Mouse (Mus musculus) left cerebral cortex, postnatal 4 days (tissue): ENCODE measurements around the gene Ap3d1. TPM values are rescaled to one million over a fixed set of nuclear protein-coding genes. Genes with fewer than 3 reads are reported as not detected.
A peak's percentile ranks its signal among the peaks of the same experiment; 100 is the strongest.

Experiments used
- DNase-seq: peaks from one replicate; pipeline ENCODE4 v3.0.0-alpha.2; 2022
- intact Hi-C: fragments of 180-260 bp; cut with DNase I; formaldehyde crosslinking; loops from one replicate; pipeline ENCODE4 v1.15.1; 2025
- total RNA-seq, 2 experiments: library from RNA; stranded (reverse); gene quantifications; 2 replicates each; pipeline ENCODE4 v1.2.3; 2021

The Ap3d1 gene
- 100 to 1,000 TPM; 142 to 145 TPM for total RNA-seq

DNA sequence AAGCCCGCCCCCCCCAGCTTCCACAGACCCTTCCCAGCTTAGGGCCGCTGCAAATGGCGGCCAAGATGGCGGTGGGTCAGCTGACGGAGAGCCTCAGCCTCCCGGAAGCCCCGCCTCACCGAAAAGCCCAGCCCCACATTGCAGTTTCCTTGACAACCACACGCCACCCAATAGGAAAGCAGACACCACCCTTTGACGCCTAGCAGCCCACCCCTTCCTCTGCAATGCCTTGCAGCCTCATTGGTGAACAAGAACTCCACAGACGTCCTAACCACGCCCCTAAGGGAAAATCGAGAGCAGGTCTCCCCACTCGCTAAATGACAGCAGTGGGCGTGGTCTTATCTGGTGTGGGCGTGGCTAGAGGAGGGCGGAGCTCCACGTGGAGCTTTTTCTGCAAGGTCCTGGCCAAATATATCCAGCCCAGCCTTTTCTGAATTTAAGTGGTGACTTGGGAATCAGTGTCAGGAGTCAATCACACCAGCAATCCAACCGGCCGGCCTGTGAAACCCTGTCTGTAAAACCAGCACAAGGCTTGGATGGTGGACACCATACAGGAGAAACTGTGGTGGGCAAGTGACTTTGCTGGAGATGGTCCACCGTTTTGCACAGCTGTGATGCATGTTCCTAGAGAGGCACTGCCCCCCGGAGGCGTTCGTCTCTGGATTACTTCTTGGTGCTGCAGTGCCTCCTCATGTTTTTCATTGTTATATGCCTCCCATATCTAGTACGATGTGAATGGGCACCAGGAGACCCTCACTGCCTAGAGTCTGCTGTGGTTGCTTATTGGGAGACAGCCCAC, at the start of gene Ap3d1:
Gene Ap3d1 (minus strand): TSS at position 85 of the 799 bp plus-strand sequence.
- intact Hi-C loops: no loop called here
- peak; percentile 96 for DNase-seq

DNA sequence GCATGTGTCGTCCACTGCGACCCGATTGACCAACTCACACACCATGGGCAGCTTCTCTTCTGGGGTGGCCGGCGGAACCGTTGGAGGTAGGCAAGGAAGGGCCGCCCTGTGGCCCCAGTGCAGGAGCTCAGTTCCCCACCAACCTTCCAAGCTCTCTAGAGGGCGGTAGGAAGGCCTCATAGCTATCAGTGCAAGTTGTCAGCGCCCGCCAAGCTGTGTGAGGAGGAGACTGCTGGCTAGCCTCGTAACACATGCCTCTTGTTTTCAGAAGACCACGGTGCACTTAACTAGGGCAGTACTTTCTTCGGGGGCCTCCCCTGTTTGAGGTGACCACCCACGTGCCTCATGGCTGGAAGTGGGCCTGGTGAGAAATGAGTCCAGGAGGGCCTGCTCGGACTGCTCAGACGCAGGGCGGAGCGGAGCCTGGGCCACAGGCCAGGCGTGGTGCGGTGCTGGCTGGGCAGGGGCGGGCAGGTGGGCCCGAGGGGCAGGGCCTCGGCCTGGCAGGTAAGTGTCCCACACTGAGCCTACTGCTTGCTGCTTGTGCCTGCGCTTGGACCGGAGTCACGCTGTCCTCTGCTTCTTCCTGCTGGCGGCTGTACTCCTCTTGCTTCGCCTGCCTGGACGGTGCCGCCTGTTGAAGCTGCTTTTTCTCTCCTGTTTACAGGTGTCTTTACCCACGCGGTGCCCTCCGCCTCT, 49.6 kb upstream of the Ap3d1 start:
- intact Hi-C loops: no loop called here
- DNase-seq: no peak

DNA sequence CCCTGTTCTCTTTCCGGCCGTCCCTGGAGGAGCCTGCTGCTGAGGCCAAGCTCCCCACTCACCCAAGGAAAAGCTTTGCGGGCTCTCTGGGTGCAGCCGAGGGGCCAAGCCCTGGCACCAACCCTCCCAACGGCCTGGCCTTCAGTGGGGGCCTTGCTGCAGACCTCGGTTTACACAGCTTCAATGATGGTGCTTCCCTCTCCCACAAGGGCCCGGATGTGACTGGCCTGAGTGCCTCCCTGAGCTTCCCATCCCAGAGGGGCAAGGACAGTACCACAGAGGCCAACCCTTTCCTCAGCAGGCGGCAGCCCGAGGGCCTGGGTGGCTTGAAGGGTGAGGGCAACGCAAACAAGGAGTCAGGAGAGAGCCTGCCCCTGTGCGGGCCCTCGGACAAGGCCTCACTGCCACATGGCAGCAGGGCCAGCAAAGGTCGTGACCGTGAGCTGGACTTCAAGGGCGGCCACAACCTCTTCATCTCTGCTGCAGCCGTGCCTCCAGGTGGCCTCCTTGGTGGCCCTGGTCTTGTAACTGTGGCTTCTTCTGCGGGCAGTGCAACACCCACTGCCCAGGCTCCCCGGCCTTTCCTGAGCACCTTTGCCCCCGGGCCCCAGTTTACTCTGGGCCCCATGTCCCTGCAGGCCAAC, 48.8 kb upstream of the Ap3d1 start:
- intact Hi-C loops: no loop called here
- no peak for DNase-seq

DNA sequence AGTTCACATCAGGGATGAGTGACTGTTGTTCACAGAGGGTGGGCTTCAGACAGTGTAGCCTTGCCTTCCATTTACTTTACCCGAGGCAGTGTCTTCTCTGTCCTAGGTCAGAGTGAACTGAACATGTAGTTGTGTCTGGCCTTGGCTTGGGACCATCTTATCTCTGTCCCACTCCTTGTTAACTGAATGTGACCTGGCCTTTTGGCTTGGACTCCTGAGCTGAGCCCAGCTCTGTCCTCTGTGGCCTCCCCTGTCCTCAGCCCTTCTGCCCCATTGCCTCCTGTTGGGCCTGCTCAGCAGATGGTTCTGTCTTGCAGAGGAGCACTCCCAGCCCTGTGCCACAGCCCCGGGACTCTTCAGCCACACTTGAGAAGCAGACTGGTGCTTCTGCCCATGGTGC, 45.5 kb upstream of the Ap3d1 start:
- intact Hi-C loops: loop anchor here (5.0 kb wide), 1 partner anchor 80 kb away; no protein-coding TSS in a partner anchor
- DNase-seq: no peak

DNA sequence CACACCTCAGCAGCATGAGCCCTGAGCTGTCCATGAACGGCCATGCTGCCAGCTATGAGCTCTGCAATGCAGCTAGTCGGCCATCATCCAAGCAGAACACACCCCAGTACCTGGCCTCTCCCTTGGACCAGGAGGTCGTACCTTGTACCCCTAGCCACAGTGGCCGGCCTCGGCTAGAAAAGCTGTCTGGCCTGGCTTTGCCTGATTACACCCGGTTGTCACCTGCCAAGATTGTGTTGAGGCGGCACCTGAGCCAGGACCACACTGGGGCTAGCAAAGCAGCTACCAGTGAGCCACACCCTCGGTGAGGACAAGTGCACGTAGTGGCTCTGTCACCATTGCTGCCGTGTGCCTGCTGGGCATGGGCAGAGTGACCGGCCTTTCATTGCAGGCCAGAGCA, 43.9 kb upstream of the Ap3d1 start:
- intact Hi-C loops: loop anchor here (5.0 kb wide), 1 partner anchor 79 kb away; no protein-coding TSS in a partner anchor
- DNase-seq: no peak

DNA sequence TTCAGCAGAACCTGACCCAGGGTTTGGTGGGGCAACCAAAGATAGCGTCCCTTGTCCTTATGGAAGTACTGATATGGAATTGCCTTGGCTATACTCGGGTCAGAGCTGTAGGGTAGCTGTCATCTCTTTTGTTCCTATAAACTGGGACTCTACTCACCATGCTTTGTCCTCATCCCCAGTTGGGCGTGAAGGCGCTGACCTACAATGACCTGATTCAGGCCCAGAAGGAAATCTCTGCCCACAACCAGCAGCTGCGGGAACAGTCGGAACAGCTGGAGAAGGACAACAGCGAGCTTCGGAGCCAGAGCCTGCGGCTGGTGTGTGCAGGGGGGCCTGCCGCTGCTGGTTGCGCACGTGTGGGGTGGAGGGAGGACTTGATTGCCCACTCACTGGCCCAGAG, 42.8 kb upstream of the Ap3d1 start:
- no peak for DNase-seq
- intact Hi-C loops: loop anchor here (5.0 kb wide), 1 partner anchor 78 kb away; no protein-coding TSS in a partner anchor

DNA sequence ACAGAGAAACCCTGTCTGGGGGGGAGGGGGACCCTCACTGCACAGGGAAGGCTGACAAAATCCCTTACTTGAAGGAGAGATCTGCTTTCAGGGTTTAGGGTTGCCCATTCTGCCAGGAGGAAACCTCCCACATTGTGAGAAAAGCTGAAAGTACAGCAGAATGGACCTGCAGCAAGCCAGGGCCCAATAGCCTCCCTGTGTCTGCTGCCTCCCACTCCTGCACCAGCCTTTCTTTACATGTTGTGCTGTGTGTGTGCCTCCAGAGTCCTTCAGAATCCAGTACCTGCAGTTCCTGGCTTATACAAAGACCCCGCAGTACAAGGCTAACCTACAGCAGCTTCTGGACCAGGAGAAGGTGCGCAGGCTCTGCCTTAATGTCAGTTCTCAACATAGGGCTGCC, 42.2 kb upstream of the Ap3d1 start:
- intact Hi-C loops: no loop called here
- DNase-seq: no peak

DNA sequence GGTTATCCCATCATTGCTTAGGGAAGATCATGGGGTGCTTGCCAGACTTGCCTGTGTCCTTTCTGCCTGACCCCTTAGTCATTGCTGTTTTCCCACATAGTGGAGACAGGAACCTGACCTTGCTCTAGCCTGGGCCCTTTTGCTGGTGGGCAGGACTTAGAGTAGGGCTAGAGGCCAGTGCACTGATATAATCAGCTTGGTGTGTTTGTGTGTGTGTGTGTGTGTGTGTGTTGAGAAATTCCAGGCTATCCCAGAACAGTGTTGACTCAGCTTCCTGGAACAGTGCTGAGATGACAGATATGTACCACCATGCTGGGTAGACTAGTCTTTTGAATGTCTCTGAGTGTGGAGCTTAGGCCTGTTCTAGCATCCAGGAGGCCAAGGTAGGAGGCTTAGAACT, 37.5 kb upstream of the Ap3d1 start:
- no peak for DNase-seq
- intact Hi-C loops: no loop called here

DNA sequence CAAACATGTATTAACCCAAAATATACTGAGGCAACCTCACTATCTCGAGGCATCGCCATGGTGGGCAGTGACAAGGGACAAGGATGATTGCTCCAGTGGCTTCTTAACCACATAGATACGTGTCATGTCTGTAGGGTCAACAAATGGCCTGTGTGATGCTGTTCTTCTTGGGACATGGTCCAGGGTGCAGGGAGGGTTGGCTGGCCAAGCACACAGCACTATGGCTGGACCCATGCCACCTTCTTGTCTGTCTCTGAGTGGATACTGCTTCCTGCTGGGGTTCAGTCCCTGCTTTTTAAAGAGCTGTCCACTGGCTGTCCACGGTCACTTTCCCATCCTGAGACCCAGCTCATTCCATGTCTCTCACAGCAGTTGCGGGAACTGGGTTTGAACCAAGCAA, 35.1 kb upstream of the Ap3d1 start:
- intact Hi-C loops: no loop called here
- no peak for DNase-seq

DNA sequence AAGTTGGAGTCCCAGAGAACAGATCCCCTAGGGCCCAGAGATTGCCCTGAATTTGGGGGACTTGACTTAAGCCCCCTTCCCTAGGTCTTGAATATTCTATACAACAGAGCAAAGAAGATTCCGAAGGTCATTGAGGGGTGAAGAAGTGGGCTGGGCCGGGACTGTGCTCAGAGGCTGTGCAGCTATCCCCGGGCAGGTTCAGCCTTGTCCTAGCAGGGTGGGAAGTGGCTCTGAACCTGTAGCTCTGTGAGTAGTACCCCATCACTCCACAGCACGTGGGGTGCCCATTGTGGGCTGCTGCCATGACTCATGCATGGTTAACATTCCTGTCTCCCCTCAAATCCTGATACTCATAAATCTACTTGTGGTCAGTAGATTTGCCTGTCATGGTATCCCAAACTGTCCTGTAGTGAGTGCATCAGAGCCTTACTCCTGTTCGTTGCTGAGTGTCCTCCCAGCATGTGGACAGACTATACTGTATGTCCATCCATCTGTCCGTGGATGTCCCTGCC, 34.4 kb upstream of the Ap3d1 start:
- no peak for DNase-seq
- intact Hi-C loops: no loop called here

DNA sequence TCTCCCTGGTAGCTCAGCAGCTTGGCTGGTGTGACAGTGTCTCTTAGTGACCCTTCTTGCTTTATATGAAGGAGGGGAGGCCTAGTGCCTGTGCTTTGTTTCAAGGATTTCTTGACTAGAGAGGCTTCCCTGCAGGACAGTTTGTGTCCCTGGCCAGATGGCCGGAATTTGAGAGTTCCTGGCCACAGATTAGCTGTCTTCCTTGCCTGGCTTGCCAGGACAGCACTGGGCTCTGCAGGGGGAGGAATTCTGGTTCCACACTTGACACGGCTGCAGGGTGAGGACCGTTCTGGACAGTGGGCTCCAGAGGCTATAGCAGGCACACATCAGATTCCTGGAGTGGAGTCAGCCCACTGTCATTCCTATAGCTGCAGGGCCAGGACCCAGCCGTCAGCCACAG, 33.7 kb upstream of the Ap3d1 start:
- intact Hi-C loops: no loop called here

DNA sequence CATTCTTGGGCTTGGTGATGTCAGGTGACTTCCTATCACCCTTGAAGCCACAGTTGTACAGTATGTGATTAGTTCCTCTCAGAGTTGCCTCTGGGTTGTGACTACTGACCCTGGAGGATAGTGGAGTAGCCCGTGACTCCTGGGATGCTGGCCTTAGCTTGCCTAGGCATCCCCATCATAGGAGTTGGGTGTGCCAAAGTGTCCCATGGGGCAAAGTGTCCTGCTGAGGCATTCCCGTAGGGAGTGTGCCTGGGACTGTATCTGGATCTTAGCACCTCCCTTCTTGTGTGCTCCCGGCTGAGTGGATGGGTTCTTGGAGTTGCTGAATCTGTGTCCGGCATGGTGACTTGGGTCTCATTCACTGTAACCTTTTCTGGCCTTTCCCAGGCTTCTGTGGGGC, 32.9 kb upstream of the Ap3d1 start:
- DNase-seq: no peak
- intact Hi-C loops: no loop called here

More for the DNA sequence above, 33.7 kb upstream of the Ap3d1 start:
- no peak for DNase-seq

DNA sequence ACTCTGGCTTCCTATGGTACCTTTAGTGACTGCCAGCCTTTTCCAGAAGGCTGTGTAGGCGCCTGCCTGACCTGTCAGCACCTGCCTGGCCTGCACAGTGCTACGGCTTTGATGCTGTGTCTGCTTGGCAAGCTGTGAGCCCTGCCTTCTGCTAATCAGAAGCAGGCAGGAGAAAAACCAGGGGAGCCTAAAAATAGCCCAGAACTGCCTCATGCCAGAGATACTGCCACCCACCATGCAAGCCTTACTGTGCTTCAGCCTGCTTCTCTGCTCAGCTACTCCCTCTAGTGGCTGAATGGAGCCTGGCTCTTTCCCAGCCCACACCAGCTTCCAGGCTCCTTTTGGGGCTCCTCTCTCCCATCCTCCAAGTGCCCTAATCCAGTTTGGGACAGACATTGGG, 32.5 kb upstream of the Ap3d1 start:
- peak; percentile 83 for DNase-seq
- intact Hi-C loops: no loop called here

DNA sequence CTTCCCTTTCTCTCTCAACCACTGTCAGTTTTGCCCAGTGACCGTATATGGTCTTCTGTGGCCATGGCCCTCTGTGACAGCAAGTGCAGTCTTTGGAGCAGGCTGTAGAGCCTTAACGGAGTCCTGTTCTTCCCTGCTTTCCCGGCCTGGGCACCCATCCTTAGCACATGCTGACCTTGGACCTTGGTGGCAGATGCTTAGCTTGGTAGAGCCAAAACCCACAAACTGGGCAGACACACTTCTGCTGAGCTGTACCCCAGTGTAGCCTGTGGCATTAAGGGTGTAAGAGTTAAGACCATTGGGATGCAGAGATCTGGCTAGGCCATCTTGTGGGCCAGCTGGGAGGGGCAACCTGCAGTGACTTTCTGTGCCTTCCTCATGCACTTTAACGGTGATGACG, 31.8 kb upstream of the Ap3d1 start:
- intact Hi-C loops: no loop called here
- DNase-seq: no peak

DNA sequence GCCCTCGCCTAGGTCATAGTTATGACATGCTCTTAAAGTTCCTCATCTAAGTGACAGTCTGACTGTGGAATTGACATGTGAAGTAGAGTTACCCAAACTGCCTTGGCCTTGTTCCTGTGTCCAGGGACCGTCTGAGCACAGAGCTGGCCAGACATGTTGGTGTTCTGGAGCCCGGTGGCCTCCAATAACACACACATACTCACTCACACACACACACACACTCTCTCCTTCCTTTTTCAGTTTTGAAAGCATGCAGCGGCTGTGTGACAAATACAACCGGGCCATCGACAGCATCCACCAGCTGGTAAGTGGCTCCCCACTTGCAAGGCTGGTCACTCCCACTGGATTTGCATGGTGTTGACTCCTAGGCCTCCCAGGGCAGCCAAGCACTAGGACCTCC, 26.3 kb upstream of the Ap3d1 start:
- intact Hi-C loops: no loop called here
- DNase-seq: no peak

DNA sequence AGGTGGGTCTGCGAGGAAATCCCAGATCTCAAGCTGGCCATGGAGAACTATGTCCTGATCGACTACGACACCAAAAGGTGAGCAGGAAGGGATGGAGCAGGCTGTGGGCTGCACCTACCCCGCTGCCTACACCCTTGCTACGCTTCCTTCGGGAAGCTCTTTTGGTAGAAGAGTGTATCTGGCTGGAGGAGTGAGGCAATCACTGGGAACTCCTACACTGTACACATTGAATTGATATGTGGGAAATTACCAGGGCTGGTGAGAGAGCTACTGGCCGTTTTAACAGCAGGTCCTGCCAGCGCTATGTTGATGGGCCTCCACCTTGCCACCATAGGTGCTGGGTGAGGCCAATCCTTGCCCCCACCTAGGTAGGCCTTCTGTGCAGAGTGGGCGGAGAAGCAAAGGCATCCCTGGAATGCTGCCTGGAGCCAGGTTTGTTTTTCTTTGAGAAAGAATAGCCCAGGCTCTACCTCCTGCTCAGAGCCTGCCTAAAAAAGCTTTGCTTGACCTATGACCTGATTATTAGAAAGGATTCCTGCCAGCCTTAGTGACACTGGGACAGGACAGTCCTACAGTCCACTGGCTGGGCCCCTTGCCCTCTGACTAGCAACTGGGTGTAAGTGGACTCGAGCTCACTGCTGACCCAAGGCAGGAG, 24.2 kb upstream of the Ap3d1 start:
- DNase-seq: no peak
- intact Hi-C loops: no loop called here

DNA sequence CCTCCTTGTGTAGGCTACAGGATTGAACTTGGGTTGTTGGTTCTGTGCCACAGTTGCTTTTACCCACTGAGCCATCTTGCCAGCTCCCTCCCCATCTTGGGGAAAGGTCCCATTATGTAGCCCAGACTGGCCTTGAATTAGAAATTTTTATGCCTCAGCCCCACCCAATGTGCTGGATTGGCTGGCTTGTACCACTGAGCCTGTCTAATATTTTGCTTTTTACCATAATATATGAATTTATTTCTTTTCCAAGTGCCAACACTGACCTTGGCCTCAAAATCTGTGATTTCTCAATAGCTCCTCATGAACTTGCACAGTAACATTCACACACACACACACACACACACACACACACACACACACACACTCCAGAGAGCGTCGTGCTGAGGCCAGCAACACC, 23.7 kb upstream of the Ap3d1 start:
- intact Hi-C loops: no loop called here
- no peak for DNase-seq

DNA sequence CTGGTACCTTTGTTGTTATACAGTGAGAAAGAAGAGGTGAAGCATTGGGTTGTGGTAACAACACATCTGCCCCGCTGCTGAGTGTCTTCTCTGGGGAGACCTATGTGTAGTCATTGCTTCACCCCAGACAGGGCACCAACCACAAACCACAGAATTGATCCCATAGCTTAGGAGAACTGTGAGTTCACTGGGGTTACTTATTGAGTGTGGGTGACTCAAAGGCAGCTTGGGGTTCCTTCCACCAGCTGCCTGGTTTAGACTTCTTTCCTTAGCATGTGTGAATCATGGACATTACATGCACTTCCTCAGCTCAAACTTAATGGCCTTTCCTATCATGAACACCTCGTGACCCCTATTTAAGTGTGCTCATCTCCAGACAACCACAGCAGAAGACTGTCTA, 21.4 kb upstream of the Ap3d1 start:
- no peak for DNase-seq
- intact Hi-C loops: no loop called here

DNA sequence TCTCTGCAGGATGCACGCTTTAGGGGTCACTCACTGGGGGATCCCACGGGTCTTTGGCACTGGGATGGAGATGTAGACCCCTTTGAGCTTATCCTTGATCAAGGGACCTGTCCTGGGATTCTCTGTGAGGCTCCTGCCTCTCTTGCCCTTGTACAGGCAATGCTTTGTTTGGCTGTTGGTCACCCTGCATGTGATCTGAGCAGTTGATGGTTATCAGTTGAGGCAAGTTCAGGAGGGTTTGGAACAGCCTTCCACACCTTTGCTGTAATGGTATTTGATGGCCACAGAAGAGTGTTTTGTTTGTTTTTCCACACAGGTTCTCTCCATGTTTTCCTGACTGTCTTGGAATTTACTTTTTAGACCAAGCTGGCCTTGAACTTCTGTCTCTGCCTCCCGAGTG, 19.8 kb upstream of the Ap3d1 start:
- intact Hi-C loops: no loop called here
- no peak for DNase-seq

DNA sequence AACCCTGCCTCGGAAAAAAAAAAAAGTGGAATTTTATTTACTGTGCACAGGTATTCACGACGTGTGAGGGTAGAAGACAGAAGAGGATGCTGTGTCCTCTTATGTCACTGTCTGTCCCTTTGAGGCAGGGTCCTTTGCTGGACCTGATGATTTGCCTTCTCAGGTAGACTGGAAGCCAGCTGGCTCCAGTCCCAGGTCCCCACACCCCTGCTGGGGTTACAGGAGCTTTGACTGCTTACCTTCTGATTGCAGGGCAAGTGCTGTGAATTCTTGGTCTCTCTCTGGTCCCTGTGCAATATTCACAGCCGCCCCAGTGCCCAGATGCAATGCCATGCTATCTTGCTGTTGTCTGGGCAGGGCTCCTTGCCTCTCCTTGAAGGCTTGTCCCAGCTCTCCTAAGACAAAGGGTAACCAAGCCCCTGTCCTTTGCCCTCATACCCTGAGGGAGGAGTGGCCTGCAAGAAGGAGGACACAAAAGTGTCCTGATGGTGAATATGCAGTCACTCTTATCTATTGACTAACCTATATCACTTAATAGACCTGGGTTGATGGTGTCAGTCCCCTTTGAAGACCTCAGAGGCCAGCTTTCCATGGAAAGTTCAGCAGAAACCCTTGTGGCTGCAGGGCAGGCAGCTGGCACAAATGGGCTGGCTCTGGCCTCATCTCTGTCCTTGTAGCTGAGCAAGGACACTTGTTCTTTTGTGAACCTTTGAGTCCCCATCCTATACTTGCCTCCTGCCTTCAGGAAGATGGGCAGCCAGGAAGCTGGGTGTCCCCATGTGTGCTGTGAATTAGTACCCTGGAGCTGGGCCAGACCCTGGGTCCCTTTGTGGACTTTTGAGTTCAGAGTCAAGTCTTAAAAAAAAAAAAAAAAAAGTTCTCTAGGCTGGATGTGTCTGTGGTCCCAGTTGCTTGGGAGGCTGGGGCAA, 18.8 kb upstream of the Ap3d1 start:
- DNase-seq: no peak
- intact Hi-C loops: no loop called here
